Mouse (Mus musculus): ENCODE measurements at regions not wholly inside any gene's neighbourhood (a gene's known extent, or its start where the extent isn't known, plus 50 kb on each side); places are given as distances from the start of the nearest gene placed in this dataset.

- no peak for DNase-seq (ENCODE audit: low spot score)
These were observed 156.3 kb upstream of the Zfp618 start for GRCm38 (mm10) chr4:62809048-62809447.

- no peak for DNase-seq (ENCODE audit: low spot score)
These were observed 145.5 kb upstream of the Zfp618 start for GRCm38 (mm10) chr4:62819889-62820288.

- no peak for DNase-seq (ENCODE audit: low spot score)
These were observed 144.1 kb upstream of the Zfp618 start for GRCm38 (mm10) chr4:62821288-62821687.

- DNase-seq (ENCODE audit: low spot score) = peak; percentile 27
These were observed 142.8 kb upstream of the Zfp618 start for GRCm38 (mm10) chr4:62822568-62822967.

- DNase-seq (ENCODE audit: low spot score) = no peak
These were observed 142.3 kb upstream of the Zfp618 start for GRCm38 (mm10) chr4:62823082-62823481.

GRCm38 (mm10) chr4:62823555-62824250 is 141.7 kb upstream of the Zfp618 start:
- DNase-seq (ENCODE audit: low spot score) = no peak

GRCm38 (mm10) chr4:62824581-62824980 is 140.8 kb upstream of the Zfp618 start:
- DNase-seq (ENCODE audit: low spot score) = no peak

- DNase-seq (ENCODE audit: low spot score) = no peak
These were observed 140.1 kb upstream of the Zfp618 start for GRCm38 (mm10) chr4:62825256-62825655.

GRCm38 (mm10) chr4:62828963-62829362 is 136.4 kb upstream of the Zfp618 start:
- no peak for DNase-seq (ENCODE audit: low spot score)

- no peak for DNase-seq (ENCODE audit: low spot score)
These were observed 131.4 kb upstream of the Zfp618 start for GRCm38 (mm10) chr4:62833944-62834343.

GRCm38 (mm10) chr4:62836875-62837274 is 128.5 kb upstream of the Zfp618 start:
- no peak for DNase-seq (ENCODE audit: low spot score)

GRCm38 (mm10) chr4:62850526-62850925 is 114.8 kb upstream of the Zfp618 start:
- no peak for DNase-seq (ENCODE audit: low spot score)

GRCm38 (mm10) chr4:62853335-62853734 is 112.0 kb upstream of the Zfp618 start:
- DNase-seq (ENCODE audit: low spot score) = no peak

GRCm38 (mm10) chr4:62856406-62856805 is 109.0 kb upstream of the Zfp618 start:
- DNase-seq (ENCODE audit: low spot score) = no peak

GRCm38 (mm10) chr4:62862756-62863155 is 102.6 kb upstream of the Zfp618 start:
- no peak for DNase-seq (ENCODE audit: low spot score)

- no peak for DNase-seq (ENCODE audit: low spot score)
These were observed 94.9 kb upstream of the Zfp618 start for GRCm38 (mm10) chr4:62870391-62870983.

- DNase-seq (ENCODE audit: low spot score) = no peak
These were observed 92.8 kb upstream of the Zfp618 start for GRCm38 (mm10) chr4:62872562-62872961.

GRCm38 (mm10) chr4:62873986-62874385 is 91.4 kb upstream of the Zfp618 start:
- no peak for DNase-seq (ENCODE audit: low spot score)

GRCm38 (mm10) chr4:62878063-62878462 is 87.3 kb upstream of the Zfp618 start:
- no peak for DNase-seq (ENCODE audit: low spot score)

GRCm38 (mm10) chr4:62878927-62879326 is 86.4 kb upstream of the Zfp618 start:
- no peak for DNase-seq (ENCODE audit: low spot score)

GRCm38 (mm10) chr4:62881824-62882223 is 83.5 kb upstream of the Zfp618 start:
- no peak for DNase-seq (ENCODE audit: low spot score)

GRCm38 (mm10) chr4:62882276-62882675 is 83.1 kb upstream of the Zfp618 start:
- DNase-seq (ENCODE audit: low spot score) = no peak

- DNase-seq (ENCODE audit: low spot score) = no peak
These were observed 76.6 kb upstream of the Zfp618 start for GRCm38 (mm10) chr4:62888736-62889135.

- no peak for DNase-seq (ENCODE audit: low spot score)
These were observed 75.7 kb upstream of the Zfp618 start for GRCm38 (mm10) chr4:62889708-62890107.

All from ovary, postnatal 10 days (tissue).